Mouse (Mus musculus) CH12.LX (cell line): ENCODE data around the gene Cd163l1. TPM values are rescaled to one million over a fixed set of nuclear protein-coding genes. Genes with fewer than 3 reads are reported as not detected.

ENCODE experiments used
- DNase-seq: peaks from one replicate; pipeline ENCODE4 v3.0.0-alpha.2; 2013; ENCODE audit errors: extremely low read depth
- H3K27ac ChIP-seq: 2 replicates; pipeline ENCODE4 v1.5.1; 2012; ENCODE audit warnings: low read depth, mild to moderate bottlenecking, control low read depth, moderate library complexity; ENCODE audit not compliant: insufficient read depth
- H3K27me3 ChIP-seq: replicated peaks from 2 replicates; pipeline ENCODE3; 2012; ENCODE audit warnings: inconsistent platforms
- H3K36me3 ChIP-seq, 2 experiments: replicated peaks in 1 of 2; 2 replicates each; pipeline versions ENCODE3 to v1.6.1; 2012; ENCODE audit warnings: inconsistent platforms in 1 of 2, low read length in 1 of 2, mild to moderate bottlenecking in 1 of 2, mixed read lengths in 1 of 2, moderate library complexity in 1 of 2; ENCODE audit not compliant: control insufficient read depth in 1 of 2, insufficient read depth in 1 of 2
- H3K4me1 ChIP-seq, 2 experiments: 2 replicates each; pipeline ENCODE4 v1.6.1; 2012; ENCODE audit warnings: inconsistent platforms in 1 of 2, moderate library complexity in 1 of 2; ENCODE audit not compliant: insufficient read depth in 2 of 2, control insufficient read depth in 1 of 2
- H3K4me2 ChIP-seq: 2 replicates; pipeline ENCODE4 v1.6.1; 2012; ENCODE audit warnings: low read depth, mild to moderate bottlenecking, control low read depth; ENCODE audit not compliant: poor library complexity, insufficient read depth, severe bottlenecking
- H3K4me3 ChIP-seq, 3 experiments: fragments of 150-350 bp in 1 of 3; sonication (generic) in 1 of 3; replicated peaks in 1 of 3; 2 replicates each; pipeline versions ENCODE3 to v1.5.1; 2011 to 2012; ENCODE audit warnings: low read depth in 2 of 3, low read length in 2 of 3, mild to moderate bottlenecking in 2 of 3, moderate library complexity in 2 of 3, control low read depth in 1 of 3, improper control_type of control experiment in 1 of 3, inconsistent platforms in 1 of 3, mixed read lengths in 1 of 3; ENCODE audit not compliant: poor library complexity in 1 of 3
- H3K79me2 ChIP-seq: replicated peaks from 2 replicates; pipeline ENCODE4 v1.6.1; 2012; ENCODE audit warnings: mild to moderate bottlenecking, moderate library complexity; ENCODE audit not compliant: control insufficient read depth, poor library complexity, insufficient read depth, severe bottlenecking; ENCODE audit errors: extremely low read depth
- H3K9ac ChIP-seq: 2 replicates; pipeline ENCODE4 v1.6.1; 2012; ENCODE audit warnings: low read depth, mild to moderate bottlenecking, control low read depth, moderate library complexity; ENCODE audit not compliant: insufficient read depth
- H3K9me3 ChIP-seq: replicated peaks from 2 replicates; pipeline ENCODE3; 2012; ENCODE audit warnings: low read length, inconsistent platforms, mixed read lengths
- CHD1 ChIP-seq: IDR thresholded peaks from 2 replicates; pipeline ENCODE4 v1.6.1; 2012; ENCODE audit warnings: low read depth, low read length, improper control_type of control experiment, inconsistent platforms
- CHD2 ChIP-seq: IDR thresholded peaks from 2 replicates; pipeline ENCODE4 v1.6.1; 2011; ENCODE audit warnings: low read length, improper control_type of control experiment
- ETS1 ChIP-seq: conservative IDR thresholded peaks from 2 replicates; pipeline ENCODE4 v1.6.1; 2012; ENCODE audit warnings: low read depth, mild to moderate bottlenecking, inconsistent platforms, low read length, improper control_type of control experiment, moderate library complexity
- IRF4 ChIP-seq: IDR thresholded peaks from 2 replicates; pipeline ENCODE4 v1.6.1; 2014; ENCODE audit warnings: low read depth, mild to moderate bottlenecking, inconsistent platforms, low read length, improper control_type of control experiment
- JUND ChIP-seq: conservative IDR thresholded peaks from 2 replicates; pipeline ENCODE4 v1.6.1; 2011; ENCODE audit warnings: low read depth, low read length, improper control_type of control experiment
- KAT2A ChIP-seq: IDR thresholded peaks from 2 replicates; pipeline ENCODE4 v1.6.1; 2012; ENCODE audit warnings: low read length, improper control_type of control experiment, inconsistent platforms; ENCODE audit not compliant: insufficient replicate concordance
- MAFK ChIP-seq: IDR thresholded peaks from 2 replicates; pipeline ENCODE4 v1.6.1; 2011; ENCODE audit warnings: low read length, improper control_type of control experiment; ENCODE audit not compliant: insufficient replicate concordance
- MEF2A ChIP-seq: IDR thresholded peaks from 2 replicates; pipeline ENCODE4 v1.6.1; 2014; ENCODE audit warnings: low read depth, mild to moderate bottlenecking, inconsistent platforms, low read length, improper control_type of control experiment, borderline replicate concordance
- MXI1 ChIP-seq: IDR thresholded peaks from 2 replicates; pipeline ENCODE4 v1.6.1; 2011; ENCODE audit warnings: mild to moderate bottlenecking, low read depth, low read length, improper control_type of control experiment
- NELFE ChIP-seq: IDR thresholded peaks from 2 replicates; pipeline ENCODE4 v1.6.1; 2011; ENCODE audit warnings: low read depth, low read length, improper control_type of control experiment
- NRF1 ChIP-seq: IDR thresholded peaks from 2 replicates; pipeline ENCODE4 v1.6.1; 2014; ENCODE audit warnings: low read depth, mild to moderate bottlenecking, inconsistent platforms, low read length, improper control_type of control experiment, moderate library complexity
- POLR2AphosphoS2 ChIP-seq: IDR thresholded peaks from 2 replicates; pipeline ENCODE4 v1.6.1; 2011; ENCODE audit warnings: low read depth, low read length, improper control_type of control experiment
- RCOR1 ChIP-seq: conservative IDR thresholded peaks from 2 replicates; pipeline ENCODE4 v1.6.1; 2012; ENCODE audit warnings: low read depth, mild to moderate bottlenecking, inconsistent platforms, low read length, improper control_type of control experiment
- SIN3A ChIP-seq: IDR thresholded peaks from 2 replicates; pipeline ENCODE4 v1.6.1; 2012; ENCODE audit warnings: low read length, improper control_type of control experiment, inconsistent platforms
- SMC3 ChIP-seq: IDR thresholded peaks from 2 replicates; pipeline ENCODE4 v1.6.1; 2011; ENCODE audit warnings: low read depth, low read length, improper control_type of control experiment
- USF1 ChIP-seq: IDR thresholded peaks from 2 replicates; pipeline ENCODE4 v1.6.1; 2014; ENCODE audit warnings: low read depth, mild to moderate bottlenecking, inconsistent platforms, low read length, improper control_type of control experiment
- dilution Hi-C: fragments of 300-500 bp; cut with MboI; formaldehyde crosslinking; loops from 2 replicates; pipeline ENCODE4 v1.14.3; 2020; ENCODE audit warnings: low sequenced_read_pairs; ENCODE audit not compliant: extremely low pct_unique_long_range_greater_than_20kb, extremely low pct_ligation_motif_present
- in situ Hi-C: fragments of 300-500 bp; cut with MboI; formaldehyde crosslinking; loops from 3 replicates; pipeline ENCODE4 v1.14.3; 2019; ENCODE audit warnings: low sequenced_read_pairs, low pct_ligation_motif_present, low pct_unique_long_range_greater_than_20kb, mixed read lengths
- polyA plus RNA-seq: library from polyadenylated mRNA; unstranded; fragments of >175 nt; gene quantifications from 2 replicates; pipeline ENCODE4 v1.2.1, GENCODE M21; 2012; ENCODE audit warnings: low read depth; ENCODE audit not compliant: insufficient read length
- total RNA-seq, 2 experiments: library from RNA; depleted of rRNA; stranded (reverse); fragments of 300-350 nt in 1 of 2; fragments of >200 nt in 1 of 2; gene quantifications; 2 replicates each; pipeline ENCODE4 v1.2.3; 2012 to 2014

Gene Cd163l1
- total and polyA plus RNA-seq, 3 experiments: not detected

DNA sequence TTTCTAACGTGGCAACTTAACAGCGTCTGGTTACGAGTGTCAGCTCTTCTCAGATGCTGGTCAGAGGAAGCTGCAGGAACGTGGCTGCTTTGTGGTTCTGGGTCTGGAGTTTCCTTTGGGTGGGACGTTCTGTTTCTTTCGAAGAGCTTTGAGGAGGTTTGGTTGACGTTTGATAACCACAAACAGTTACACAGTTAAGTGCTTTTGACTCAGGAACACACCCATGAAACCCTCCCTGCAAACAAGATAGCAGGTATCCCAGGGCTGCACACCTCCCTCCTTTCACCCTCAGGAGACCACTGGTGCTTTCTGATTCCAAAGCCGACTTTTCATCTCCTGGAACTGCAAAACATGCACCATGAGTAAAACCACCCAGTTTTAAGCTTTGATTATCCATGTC, 9.9 kb upstream of the Cd163l1 start:
- Histone ChIP-seq H3K79me2 (no peaks in the 10 kb centered on the region), H3K4me3 (no peak overlapping the region), H3K9me3 (no peaks in the 10 kb centered on the region), H3K9ac (no peak overlapping the region), H3K27me3 (peaks cover 94% of the 10 kb centered on the region), H3K36me3 (no peaks in the 10 kb centered on the region), H3K4me2 (no peak overlapping the region), H3K4me1 (no peaks in the 10 kb centered on the region), H3K27ac (no peak overlapping the region)
- no peak for DNase-seq
- dilution Hi-C loops (no loop called here), in situ Hi-C loops (no loop called here)
- TF ChIP-seq NELFE: no peak
- TF ChIP-seq CHD1: no peak

- dilution Hi-C loops: no loop called here
- H3K9ac ChIP-seq: no peak overlapping the region
- no peak overlapping the region for H3K27ac ChIP-seq
- peaks cover 92% of the 10 kb centered on the region for H3K27me3 ChIP-seq
- H3K4me3 ChIP-seq: no peak overlapping the region
- no peaks in the 10 kb centered on the region for H3K4me1 ChIP-seq
- no peaks in the 10 kb centered on the region for H3K9me3 ChIP-seq
- H3K36me3 ChIP-seq: no peaks in the 10 kb centered on the region
- TF ChIP-seq SIN3A (no peak), MXI1 (no peak), CHD1 (no peak), POLR2AphosphoS2 (no peak), SMC3 (no peak), ETS1 (no peak), MAFK (no peak), KAT2A (no peak), MEF2A (no peak), NRF1 (no peak), CHD2 (no peak), IRF4 (no peak), JUND (no peak), RCOR1 (no peak)
- H3K4me2 ChIP-seq: no peak overlapping the region
- no peaks in the 10 kb centered on the region for H3K79me2 ChIP-seq
- DNase-seq: no peak
- in situ Hi-C loops: no loop called here
Observed at GRCm38 (mm10) chr7:140208677-140209076, 9.4 kb upstream of the Cd163l1 start.

DNA sequence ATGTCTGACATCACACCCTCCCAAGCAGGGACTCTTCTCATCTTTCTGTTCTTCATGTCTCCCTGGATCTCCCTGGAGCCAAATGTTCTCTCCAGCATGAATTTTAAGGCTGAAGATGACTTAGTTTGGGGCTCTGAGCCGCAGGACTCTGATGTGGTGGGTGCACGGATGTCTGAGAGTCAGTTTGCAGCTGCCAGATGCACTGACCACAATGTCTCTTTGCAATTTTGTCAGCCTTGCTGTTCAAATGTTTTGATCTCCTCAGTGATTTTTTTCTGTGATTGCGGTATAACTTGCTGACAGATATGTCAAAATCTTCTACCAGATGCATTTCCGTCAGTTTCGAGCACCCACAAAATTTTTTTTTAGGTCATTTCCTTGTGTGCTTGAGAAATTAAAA, 4.2 kb upstream of the Cd163l1 start:
- DNase-seq: no peak
- Histone ChIP-seq H3K9me3 (no peaks in the 10 kb centered on the region), H3K4me1 (no peaks in the 10 kb centered on the region), H3K27ac (no peak overlapping the region), H3K27me3 (peaks cover 90% of the 10 kb centered on the region)
- no peak for TF ChIP-seq USF1
- TF ChIP-seq, all 38 proteins: peak for 0
- H3K9ac ChIP-seq: no peak overlapping the region
- dilution Hi-C loops (no loop called here), in situ Hi-C loops (no loop called here)
- no peak overlapping the region for H3K4me3 ChIP-seq
- H3K79me2 ChIP-seq: no peaks in the 10 kb centered on the region
- no peak overlapping the region for H3K4me2 ChIP-seq
- H3K36me3 ChIP-seq: no peaks in the 10 kb centered on the region
